Mouse (Mus musculus): Measurements from ENCODE around the gene Susd5. TPM values are rescaled to one million over a fixed set of nuclear protein-coding genes. Genes with fewer than 3 reads are reported as not detected.

The Susd5 gene
- polyA plus RNA-seq, 1 experiment from 2014 or later: 0.81 TPM

GRCm38 (mm10) chr9:114022141-114022540 lies 34.8 kb upstream of the Susd5 start:
- H3K27me3 ChIP-seq (ENCODE audit: control insufficient read depth, insufficient read depth, low read length): no peaks in the 10 kb centered on the region; the same call in 1 of the 2 replicates
- H3K36me3 ChIP-seq (replicated peaks; ENCODE audit: control insufficient read depth, insufficient read depth, low read depth, low read length): no peaks in the 10 kb centered on the region
- no peak for ATAC-seq (replicated peaks; ENCODE audit: insufficient number of reproducible peaks, low FRiP score, low TSS enrichment, low read depth)
- H3K4me1 ChIP-seq (ENCODE audit: control insufficient read depth, insufficient read depth, low read length): no peaks in the 10 kb centered on the region; the same call in 1 of the 2 replicates
- DNase-seq (ENCODE audit: low spot score): no peak
- no peak overlapping the region for H3K27ac ChIP-seq (replicated peaks; ENCODE audit: low read depth, low read length)
- no peaks in the 10 kb centered on the region for H3K9me3 ChIP-seq (replicated peaks; ENCODE audit: control insufficient read depth, low read length)
- no peak overlapping the region for H3K4me2 ChIP-seq (ENCODE audit: low read depth, low read length)
- no peak overlapping the region for H3K4me3 ChIP-seq (ENCODE audit: low read depth, low read length)
- 45% methylated on average over 4 of the region's 4 CpGs for WGBS
- no peak overlapping the region for H3K9ac ChIP-seq (replicated peaks; ENCODE audit: low read length)

- no peaks in the 10 kb centered on the region for H3K36me3 ChIP-seq (replicated peaks; ENCODE audit: control insufficient read depth, insufficient read depth, low read depth, low read length)
- ATAC-seq (replicated peaks; ENCODE audit: insufficient number of reproducible peaks, low FRiP score, low TSS enrichment, low read depth): no peak
- no peak overlapping the region; the same call in 1 of the 2 replicates for H3K4me2 ChIP-seq (ENCODE audit: low read depth, low read length)
- no peak for DNase-seq (ENCODE audit: low spot score)
- no peaks in the 10 kb centered on the region; the same call in 1 of the 2 replicates for H3K4me1 ChIP-seq (ENCODE audit: control insufficient read depth, insufficient read depth, low read length)
- no peak overlapping the region for H3K27ac ChIP-seq (replicated peaks; ENCODE audit: low read depth, low read length)
- 50% methylated on average over 9 of the region's 9 CpGs for WGBS
- no peaks in the 10 kb centered on the region for H3K9me3 ChIP-seq (replicated peaks; ENCODE audit: control insufficient read depth, low read length)
- H3K27me3 ChIP-seq (ENCODE audit: control insufficient read depth, insufficient read depth, low read length): no peaks in the 10 kb centered on the region; the same call in 1 of the 2 replicates
- H3K4me3 ChIP-seq (ENCODE audit: low read depth, low read length): no peak overlapping the region
- no peak overlapping the region for H3K9ac ChIP-seq (replicated peaks; ENCODE audit: low read length)
Observed at GRCm38 (mm10) chr9:114025182-114025581, 31.8 kb upstream of the Susd5 start.

GRCm38 (mm10) chr9:114025846-114026245 lies 31.1 kb upstream of the Susd5 start:
- peak; percentile 18 for DNase-seq (ENCODE audit: low spot score)
- no peaks in the 10 kb centered on the region; the same call in 1 of the 2 replicates for H3K4me1 ChIP-seq (ENCODE audit: control insufficient read depth, insufficient read depth, low read length)
- H3K9ac ChIP-seq (replicated peaks; ENCODE audit: low read length): no peak overlapping the region; the same call in 1 of the 2 replicates
- H3K36me3 ChIP-seq (replicated peaks; ENCODE audit: control insufficient read depth, insufficient read depth, low read depth, low read length): no peaks in the 10 kb centered on the region
- H3K4me3 ChIP-seq (ENCODE audit: low read depth, low read length): peak overlapping the region; percentile 70
- WGBS: 13% methylated on average over 8 of the region's 8 CpGs
- H3K27ac ChIP-seq (replicated peaks; ENCODE audit: low read depth, low read length): no peak overlapping the region
- H3K9me3 ChIP-seq (replicated peaks; ENCODE audit: control insufficient read depth, low read length): no peaks in the 10 kb centered on the region
- H3K27me3 ChIP-seq (ENCODE audit: control insufficient read depth, insufficient read depth, low read length): no peaks in the 10 kb centered on the region; the same call in 1 of the 2 replicates
- H3K4me2 ChIP-seq (ENCODE audit: low read depth, low read length): peak overlapping the region; percentile 64
- ATAC-seq (replicated peaks; ENCODE audit: insufficient number of reproducible peaks, low FRiP score, low TSS enrichment, low read depth): no peak

DNA sequence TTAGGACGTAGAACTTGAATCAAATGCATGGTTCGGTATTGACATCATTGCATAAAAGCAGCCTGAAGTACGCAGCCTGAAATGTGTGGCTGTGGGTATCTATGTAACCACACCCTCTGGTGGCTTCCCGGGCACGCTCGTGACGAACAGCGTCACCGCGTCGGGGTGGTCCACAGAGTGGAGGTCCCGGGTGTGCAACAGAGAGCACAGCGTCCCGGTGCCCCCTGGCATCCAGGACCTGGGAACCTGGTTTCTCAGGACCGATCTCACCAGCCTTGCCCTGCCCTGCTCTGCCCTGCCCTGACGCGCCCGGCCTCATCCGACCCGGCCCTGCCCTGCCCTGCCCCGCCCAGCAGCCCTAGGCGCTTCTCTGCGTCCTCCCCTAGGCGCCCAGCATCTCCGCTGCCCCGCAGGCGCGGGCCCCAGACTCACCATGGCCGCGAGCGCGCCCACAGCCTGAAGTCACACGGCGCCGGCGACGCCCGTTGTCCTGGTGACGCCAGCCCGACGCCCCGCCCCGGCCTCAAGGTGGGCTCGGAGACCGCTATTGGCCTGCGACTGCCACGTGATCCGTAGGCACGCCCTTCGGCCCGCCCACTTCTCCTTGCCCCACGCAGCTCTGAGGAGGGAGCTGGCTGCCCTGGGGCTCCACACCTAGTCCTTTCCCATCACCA lies 30.5 kb upstream of the Susd5 start:
- Histone ChIP-seq H3K27me3 (ENCODE audit: control insufficient read depth, insufficient read depth, low read length) (no peaks in the 10 kb centered on the region; the same call in 1 of the 2 replicates), H3K4me3 (ENCODE audit: low read depth, low read length) (peak overlapping the region; percentile 70), H3K9ac (replicated peaks; ENCODE audit: low read length) (peak overlapping the region; percentile 68), H3K27ac (replicated peaks; ENCODE audit: low read depth, low read length) (no peak overlapping the region), H3K4me2 (ENCODE audit: low read depth, low read length) (peak overlapping the region; percentile 64), H3K36me3 (replicated peaks; ENCODE audit: control insufficient read depth, insufficient read depth, low read depth, low read length) (no peaks in the 10 kb centered on the region), H3K4me1 (ENCODE audit: control insufficient read depth, insufficient read depth, low read length) (no peaks in the 10 kb centered on the region; the same call in 1 of the 2 replicates), H3K9me3 (replicated peaks; ENCODE audit: control insufficient read depth, low read length) (no peaks in the 10 kb centered on the region)
- peak; percentile 95 for ATAC-seq (replicated peaks; ENCODE audit: insufficient number of reproducible peaks, low FRiP score, low TSS enrichment, low read depth)
- under 1% methylated on average over 52 of the region's 52 CpGs for WGBS
- DNase-seq (ENCODE audit: low spot score): peak; percentile 94

DNA sequence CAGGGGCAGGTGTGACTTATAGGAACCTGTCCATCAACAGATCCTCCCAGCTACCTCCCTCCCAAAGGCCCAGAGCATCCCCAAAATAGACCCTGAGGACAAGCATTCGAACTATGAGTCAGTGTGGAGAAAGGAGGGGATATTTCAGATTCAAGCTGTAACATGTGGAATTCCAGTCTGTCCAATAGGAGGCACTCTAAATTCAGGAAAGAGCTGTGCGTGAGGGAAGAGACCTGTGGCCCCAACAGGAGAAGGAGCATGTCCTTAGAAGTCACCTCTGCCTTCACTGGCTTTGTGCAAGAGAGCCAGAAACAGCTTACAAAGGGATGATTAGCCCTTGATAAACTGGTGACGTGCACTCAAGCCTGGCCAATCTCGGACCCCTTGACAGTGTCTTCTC lies 16.0 kb upstream of the Susd5 start:
- 73% methylated on average over 4 of the region's 4 CpGs for WGBS
- no peaks in the 10 kb centered on the region for H3K4me1 ChIP-seq (ENCODE audit: control insufficient read depth, insufficient read depth, low read length)
- no peaks in the 10 kb centered on the region for H3K9me3 ChIP-seq (replicated peaks; ENCODE audit: control insufficient read depth, low read length)
- H3K4me2 ChIP-seq (ENCODE audit: low read depth, low read length): no peak overlapping the region
- DNase-seq (ENCODE audit: low spot score) (no peak), ATAC-seq (replicated peaks; ENCODE audit: insufficient number of reproducible peaks, low FRiP score, low TSS enrichment, low read depth) (no peak)
- H3K27me3 ChIP-seq (ENCODE audit: control insufficient read depth, insufficient read depth, low read length): no peaks in the 10 kb centered on the region
- no peaks in the 10 kb centered on the region for H3K36me3 ChIP-seq (replicated peaks; ENCODE audit: control insufficient read depth, insufficient read depth, low read depth, low read length)
- no peak overlapping the region for H3K4me3 ChIP-seq (ENCODE audit: low read depth, low read length)
- H3K9ac ChIP-seq (replicated peaks; ENCODE audit: low read length): no peak overlapping the region
- no peak overlapping the region for H3K27ac ChIP-seq (replicated peaks; ENCODE audit: low read depth, low read length)

GRCm38 (mm10) chr9:114042490-114042889 lies 14.4 kb upstream of the Susd5 start:
- Histone ChIP-seq H3K4me2 (ENCODE audit: low read depth, low read length) (no peak overlapping the region), H3K9ac (replicated peaks; ENCODE audit: low read length) (no peak overlapping the region), H3K4me1 (ENCODE audit: control insufficient read depth, insufficient read depth, low read length) (no peaks in the 10 kb centered on the region), H3K9me3 (replicated peaks; ENCODE audit: control insufficient read depth, low read length) (no peaks in the 10 kb centered on the region), H3K36me3 (replicated peaks; ENCODE audit: control insufficient read depth, insufficient read depth, low read depth, low read length) (no peaks in the 10 kb centered on the region), H3K27ac (replicated peaks; ENCODE audit: low read depth, low read length) (no peak overlapping the region), H3K4me3 (ENCODE audit: low read depth, low read length) (no peak overlapping the region), H3K27me3 (ENCODE audit: control insufficient read depth, insufficient read depth, low read length) (no peaks in the 10 kb centered on the region)
- 22% methylated on average over 6 of the region's 6 CpGs for WGBS
- ATAC-seq (replicated peaks; ENCODE audit: insufficient number of reproducible peaks, low FRiP score, low TSS enrichment, low read depth) (no peak), DNase-seq (ENCODE audit: low spot score) (no peak)

DNA sequence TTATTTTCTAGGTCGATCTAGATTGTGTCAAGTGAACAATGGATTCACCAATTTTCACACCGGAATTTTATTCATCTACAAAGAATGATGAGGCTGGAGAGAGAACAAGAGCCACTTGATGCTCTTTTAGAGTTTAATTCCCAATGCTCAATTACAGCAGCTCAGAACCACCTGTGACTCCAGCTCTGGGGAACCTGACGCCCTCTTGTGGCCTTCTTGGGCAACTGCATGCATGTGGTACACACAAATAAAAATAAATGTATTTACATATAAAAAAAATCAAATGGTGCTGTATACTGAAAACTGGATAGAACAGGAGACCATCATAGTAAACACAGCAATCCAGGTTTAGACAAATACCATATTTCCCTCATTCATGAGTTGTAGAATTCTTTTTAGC lies 12.5 kb upstream of the Susd5 start:
- Histone ChIP-seq H3K9me3 (replicated peaks; ENCODE audit: control insufficient read depth, low read length) (no peaks in the 10 kb centered on the region), H3K4me2 (ENCODE audit: low read depth, low read length) (no peak overlapping the region), H3K36me3 (replicated peaks; ENCODE audit: control insufficient read depth, insufficient read depth, low read depth, low read length) (no peaks in the 10 kb centered on the region), H3K27me3 (ENCODE audit: control insufficient read depth, insufficient read depth, low read length) (no peaks in the 10 kb centered on the region), H3K27ac (replicated peaks; ENCODE audit: low read depth, low read length) (no peak overlapping the region), H3K9ac (replicated peaks; ENCODE audit: low read length) (no peak overlapping the region), H3K4me1 (ENCODE audit: control insufficient read depth, insufficient read depth, low read length) (no peaks in the 10 kb centered on the region), H3K4me3 (ENCODE audit: low read depth, low read length) (no peak overlapping the region)
- no peak for DNase-seq (ENCODE audit: low spot score)
- no peak for ATAC-seq (replicated peaks; ENCODE audit: insufficient number of reproducible peaks, low FRiP score, low TSS enrichment, low read depth)
- 55% methylated on average over 3 of the region's 3 CpGs for WGBS

- DNase-seq (ENCODE audit: low spot score) (no peak), ATAC-seq (replicated peaks; ENCODE audit: insufficient number of reproducible peaks, low FRiP score, low TSS enrichment, low read depth) (peak; percentile 49; the same call in 1 of the 2 replicates)
- no peak within 1 kb of the TSS for H3K4me2 ChIP-seq (ENCODE audit: low read depth, low read length)
- WGBS: 87% methylated on average over 10 of the region's 10 CpGs
- H3K27me3 ChIP-seq (ENCODE audit: control insufficient read depth, insufficient read depth, low read length): no peaks in the 10 kb centered on the region
- no peak within 1 kb of the TSS for H3K4me3 ChIP-seq (ENCODE audit: low read depth, low read length)
- H3K9me3 ChIP-seq (replicated peaks; ENCODE audit: control insufficient read depth, low read length): no peaks in the 10 kb centered on the region
- H3K9ac ChIP-seq (replicated peaks; ENCODE audit: low read length): no peak within 1 kb of the TSS
- no peaks in the 10 kb centered on the region for H3K36me3 ChIP-seq (replicated peaks; ENCODE audit: control insufficient read depth, insufficient read depth, low read depth, low read length)
- no peaks in the 10 kb centered on the region for H3K4me1 ChIP-seq (ENCODE audit: control insufficient read depth, insufficient read depth, low read length)
- H3K27ac ChIP-seq (replicated peaks; ENCODE audit: low read depth, low read length): no peak within 1 kb of the TSS
Observed at GRCm38 (mm10) chr9:114046028-114046427, 10.9 kb upstream of the Susd5 start, which contains the start of gene Fbxl2. TSS of gene Fbxl2 (minus strand) at chr9:114046191.
